Mouse (Mus musculus) natural killer cell, adult 2 months (primary cell): Measurements from ENCODE around the gene Cdhr4.

Experiments used
- DNase-seq, 2 experiments: peaks; one replicate each; pipeline ENCODE4 v3.0.0; 2022; ENCODE audit warnings: low spot score in 2 of 2

Cdhr4 gene

DNA sequence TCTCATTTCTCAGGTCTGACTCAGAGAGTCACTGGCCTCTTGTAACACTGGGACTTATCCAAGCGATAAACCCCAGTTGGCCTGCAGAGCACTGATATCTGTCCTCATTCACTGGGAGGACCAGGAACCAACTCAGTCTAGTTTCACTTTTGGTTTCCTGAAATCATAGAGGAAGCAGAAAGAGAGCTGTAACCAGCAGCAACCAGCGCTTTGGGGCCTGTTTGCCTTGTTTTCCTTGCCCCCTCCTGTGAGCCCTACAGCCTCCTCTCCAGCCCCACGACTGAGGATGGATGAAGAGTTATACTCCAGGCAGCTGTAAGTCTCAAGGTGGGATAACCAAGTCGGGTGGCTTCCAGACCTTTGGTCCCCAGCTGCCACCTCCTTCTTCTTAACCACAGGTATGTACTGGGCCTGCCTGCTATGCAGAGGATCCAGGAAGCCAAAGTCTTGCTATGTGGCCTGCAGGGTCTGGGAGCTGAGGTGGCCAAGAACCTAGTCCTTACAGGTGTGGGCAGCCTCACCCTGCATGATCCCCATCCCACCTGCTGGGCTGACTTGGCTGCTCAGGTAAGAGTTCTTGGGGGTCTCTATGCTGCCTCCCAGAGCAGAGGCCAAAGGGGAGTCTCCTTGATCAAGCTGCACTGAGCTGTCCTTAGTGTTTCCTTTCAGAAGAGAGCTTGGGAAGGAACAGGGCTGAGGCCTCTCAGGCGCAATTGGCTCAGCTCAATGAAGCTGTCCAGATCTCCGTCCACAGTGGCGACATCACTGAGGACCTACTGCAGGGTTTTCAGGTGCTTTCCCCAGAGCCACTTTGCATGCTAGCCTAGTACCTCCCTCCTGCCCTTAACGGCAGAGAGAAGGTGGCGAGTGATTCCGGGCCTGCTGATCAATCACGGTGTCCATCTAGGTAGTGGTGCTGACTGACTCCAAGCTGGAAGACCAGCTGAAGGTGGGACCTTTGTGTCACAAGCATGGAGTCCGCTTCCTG, 16.6 kb upstream of the Cdhr4 start, which contains the start of gene Uba7:
Gene Uba7, plus strand, starts transcription at position 107 of the 988 bp plus-strand sequence.
- peak; percentile 44 to 48 for DNase-seq

GRCm38 (mm10) chr9:107978815-107979214, 13.5 kb upstream of the Cdhr4 start:
- DNase-seq: no peak

- DNase-seq: no peak
Measured at GRCm38 (mm10) chr9:107981684-107982605, 10.4 kb upstream of the Cdhr4 start.

DNA sequence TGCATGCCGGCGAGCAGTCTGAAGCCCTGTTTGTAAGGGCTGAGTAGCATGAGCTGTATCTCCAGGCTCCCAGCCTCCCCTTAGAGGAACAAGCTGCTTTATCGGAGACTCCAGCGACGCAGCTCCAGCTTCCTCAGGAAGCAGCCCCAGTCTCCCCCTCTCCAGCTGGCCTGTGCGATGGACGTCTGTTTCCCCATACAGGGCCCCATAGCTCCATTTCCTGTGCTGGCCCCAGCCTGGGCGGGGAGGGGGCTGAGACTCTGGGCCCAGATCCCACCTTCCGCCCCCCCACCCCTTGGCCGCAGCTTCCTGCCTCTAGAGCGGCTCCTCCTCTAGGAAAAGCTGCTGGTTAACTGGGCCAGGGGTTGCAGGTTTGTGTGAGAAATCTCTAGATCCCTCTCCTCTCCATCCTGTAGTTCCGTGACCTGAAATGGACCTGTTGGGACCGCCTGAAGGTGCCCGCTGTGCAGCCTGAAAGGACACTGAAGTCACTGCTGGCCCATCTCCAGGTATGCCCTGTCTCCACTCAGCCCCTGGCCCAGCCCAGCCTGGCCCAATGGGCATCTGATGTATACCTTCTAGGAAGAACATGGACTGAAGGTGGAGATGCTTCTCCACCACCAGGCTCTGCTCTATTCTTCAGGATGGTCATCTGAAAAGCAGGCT, 9.5 kb upstream of the Cdhr4 start, which contains the start of gene Gm20661:
Gene Gm20661, plus strand, starts transcription at position 378 of the 666 bp plus-strand sequence.
- peak; percentile 28 to 38 for DNase-seq

GRCm38 (mm10) chr9:107983421-107983890, 8.8 kb upstream of the Cdhr4 start:
- peak; percentile 24 to 26 for DNase-seq

DNA sequence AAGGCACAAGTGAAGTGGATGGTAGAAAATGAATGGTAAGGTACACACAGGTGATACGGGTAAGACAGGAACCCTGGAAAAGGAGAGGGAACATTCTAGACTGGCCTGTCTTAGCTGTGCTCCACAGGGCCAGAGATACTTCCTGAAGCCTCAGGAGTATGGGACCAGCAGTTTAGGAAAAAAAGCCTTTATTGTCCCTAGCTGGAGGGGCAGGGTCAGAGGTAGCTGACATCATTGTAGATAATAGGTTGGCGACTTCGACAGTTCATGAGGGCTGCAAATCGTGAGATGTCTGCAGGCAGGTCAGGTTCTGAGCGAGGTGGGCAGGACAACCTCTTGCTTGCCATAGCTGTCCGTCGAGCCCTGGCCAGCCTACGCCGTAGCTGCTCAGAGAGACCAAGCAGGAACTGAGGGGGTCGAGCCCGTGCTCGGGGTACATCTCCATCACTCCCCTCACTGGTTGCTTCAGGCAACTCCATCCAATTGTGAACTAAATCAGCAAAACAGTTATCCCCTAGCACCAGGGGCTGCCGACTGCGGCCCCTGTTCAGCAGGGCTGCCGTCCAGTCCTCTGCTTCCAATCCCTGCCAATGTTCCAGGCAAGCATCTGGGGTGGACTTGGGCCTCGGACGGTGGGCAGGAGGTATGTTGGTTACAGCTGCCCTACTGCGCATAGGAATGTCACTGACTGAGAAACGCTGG, 8.1 kb upstream of the Cdhr4 start:
- no peak for DNase-seq

- no peak for DNase-seq
Measured at GRCm38 (mm10) chr9:107984754-107985055, 7.6 kb upstream of the Cdhr4 start.

DNA sequence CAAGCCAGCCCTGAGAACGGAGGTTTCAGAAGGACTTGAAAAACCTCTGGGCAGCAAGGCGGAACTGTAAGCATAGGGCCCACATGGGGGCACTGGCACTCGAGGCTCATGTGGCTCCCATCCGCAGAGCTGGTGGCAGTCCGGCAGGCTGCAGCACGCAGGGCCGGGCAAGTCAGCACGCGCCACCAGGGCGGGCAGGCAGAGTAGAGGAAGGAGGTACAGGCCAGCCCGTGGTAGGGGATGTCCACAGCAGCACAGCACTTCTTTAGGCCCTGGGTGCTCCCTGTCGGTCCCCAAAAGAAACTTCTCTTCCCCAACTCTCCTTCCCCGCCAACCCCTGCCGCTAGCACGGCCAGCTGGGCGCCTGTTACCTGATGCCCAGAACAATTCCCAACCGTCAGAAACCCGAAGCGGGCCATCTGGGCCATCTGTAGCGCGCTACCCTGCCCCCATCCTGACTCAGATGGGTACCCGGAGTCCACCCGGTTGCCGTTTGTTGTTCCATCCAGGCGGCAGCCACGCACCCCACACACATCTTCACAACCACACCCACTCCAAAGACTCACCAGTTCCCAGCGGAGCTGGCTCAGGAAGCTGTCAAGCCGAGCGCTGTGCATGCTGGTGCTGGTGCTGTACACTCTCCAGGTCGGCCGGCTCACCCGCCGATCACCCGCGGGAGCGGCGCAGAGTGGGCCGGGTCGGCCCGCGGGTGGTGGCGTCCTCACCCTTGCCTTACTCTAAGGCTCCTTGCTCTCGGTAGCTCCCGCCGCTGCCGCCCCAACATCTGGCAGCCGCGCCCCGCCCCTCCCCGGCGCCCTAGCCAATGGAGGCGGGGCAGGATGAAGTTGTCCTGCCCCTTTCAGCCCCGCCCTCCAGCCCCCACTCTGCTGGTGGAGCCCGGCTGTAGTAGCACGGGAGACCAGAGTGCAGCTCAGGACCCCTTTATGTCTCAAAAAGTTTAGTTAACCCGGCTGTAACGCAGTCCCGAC, 6.9 kb upstream of the Cdhr4 start, which contains the start of gene Inka1:
Gene Inka1, minus strand, starts transcription at position 749 of the 989 bp plus-strand sequence.
- peak; percentile 83 to 88 for DNase-seq

DNA sequence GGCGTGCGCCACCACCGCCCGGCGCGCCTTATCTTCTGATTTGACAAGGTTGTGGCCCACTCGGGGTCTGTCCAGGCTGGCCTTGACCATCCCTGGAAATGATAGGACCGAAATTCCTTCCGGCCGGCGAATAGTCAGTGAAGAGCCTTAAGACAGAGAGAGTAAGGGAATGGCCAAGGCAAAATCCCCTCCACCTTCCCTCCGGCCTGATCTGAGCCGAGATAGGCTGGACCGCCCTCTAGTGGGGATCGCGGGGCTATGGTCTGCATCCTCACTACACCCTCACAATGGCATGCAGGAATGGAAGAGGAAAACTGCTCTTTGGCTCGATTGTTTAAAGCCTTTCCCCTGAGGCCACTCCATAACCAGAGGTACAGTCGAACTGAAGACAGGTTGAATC, 5.9 kb upstream of the Cdhr4 start:
- peak; percentile 71 to 81 for DNase-seq

GRCm38 (mm10) chr9:107987950-107988349, 4.3 kb upstream of the Cdhr4 start:
- DNase-seq: no peak

GRCm38 (mm10) chr9:107993013-107993412, 716 bp downstream of the Cdhr4 start:
- no peak for DNase-seq

DNA sequence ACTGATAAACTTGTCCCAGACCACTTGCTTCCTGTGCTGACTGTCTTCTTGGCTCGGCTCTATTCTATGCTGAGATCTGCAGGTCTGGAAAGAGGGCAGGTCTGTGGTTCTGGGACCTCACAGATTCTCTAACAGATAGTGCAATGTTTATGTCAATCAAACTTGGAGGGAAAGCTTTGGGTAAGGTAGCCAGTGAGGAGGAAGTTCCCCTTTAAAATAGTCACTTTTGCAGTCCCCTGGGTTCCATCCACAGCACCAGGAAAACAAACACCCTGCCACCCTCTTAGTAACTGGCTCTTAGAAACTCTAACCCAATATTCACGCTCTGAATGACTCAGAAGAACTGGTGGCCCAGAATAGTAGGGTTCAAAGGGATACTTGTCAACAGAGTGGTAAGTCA, 2.2 kb downstream of the Cdhr4 start:
- no peak for DNase-seq

DNA sequence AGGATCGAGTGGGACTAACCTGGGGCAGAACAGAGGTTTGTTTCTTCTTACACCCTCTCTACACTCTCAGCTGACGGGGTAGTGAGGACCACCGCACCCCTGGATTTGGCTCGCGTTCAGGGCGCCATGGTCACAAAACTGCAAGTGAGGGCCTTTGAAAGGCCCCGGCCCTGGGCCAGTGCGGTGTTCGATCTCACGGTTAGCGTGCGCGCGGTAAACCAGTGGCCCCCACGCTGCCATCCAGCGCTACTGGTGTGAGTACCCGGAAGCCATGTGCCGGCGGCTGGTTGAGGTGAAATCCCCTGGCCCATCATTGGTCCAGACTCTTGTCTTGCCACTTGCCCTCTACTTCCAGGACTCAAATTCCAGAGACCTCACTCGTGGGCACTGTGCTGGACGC, 3.2 kb downstream of the Cdhr4 start:
- DNase-seq: no peak

- no peak for DNase-seq
Measured at GRCm38 (mm10) chr9:107996049-107996448, 3.8 kb downstream of the Cdhr4 start, which contains the start of gene Gm20662. TSS of gene Gm20662 (plus strand) at chr9:107996349.

DNA sequence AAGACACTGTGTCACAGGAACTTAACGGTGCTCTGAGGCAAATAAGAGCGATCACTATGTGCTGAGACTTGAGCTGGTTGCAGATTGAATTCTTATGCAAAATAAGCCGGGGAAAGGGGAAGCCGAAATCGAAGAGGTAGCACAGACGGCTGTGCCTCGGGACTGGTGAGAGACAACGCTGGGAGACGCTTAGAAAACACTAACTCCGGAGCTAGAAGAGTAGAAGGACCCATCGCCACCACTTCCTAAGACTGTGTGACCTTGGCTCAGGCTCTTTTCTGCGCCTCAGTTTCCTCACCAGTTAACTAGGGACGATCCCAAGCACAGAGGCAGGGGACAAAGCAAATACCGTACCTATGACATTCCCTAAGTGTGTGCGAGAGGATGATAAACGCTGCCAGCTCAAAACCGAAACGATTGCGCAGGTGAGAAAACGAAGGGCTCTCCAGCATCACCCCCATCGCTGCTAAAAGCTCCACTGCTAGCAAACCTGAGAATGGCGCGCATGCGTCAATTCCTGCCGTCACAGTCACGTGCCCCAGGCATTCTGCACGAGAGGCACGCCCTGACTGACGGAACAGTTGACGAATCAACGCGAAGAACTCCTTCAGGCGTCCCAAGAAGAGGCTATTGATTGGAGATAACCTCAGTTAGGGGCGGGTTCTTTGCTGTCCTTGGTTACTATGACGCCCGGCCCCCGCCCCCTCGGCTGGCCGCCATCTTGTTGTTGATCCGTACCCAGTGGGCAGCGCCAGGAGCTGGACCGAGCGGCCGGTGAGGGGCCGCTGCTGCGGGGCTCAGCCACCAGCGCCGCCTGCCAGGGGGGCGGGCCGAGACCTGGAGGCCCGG, 9.8 kb downstream of the Cdhr4 start, which contains the start of gene Ip6k1:
Gene Ip6k1, plus strand, starts transcription at position 580 of the 849 bp plus-strand sequence.
- peak; percentile 100 for DNase-seq

DNA sequence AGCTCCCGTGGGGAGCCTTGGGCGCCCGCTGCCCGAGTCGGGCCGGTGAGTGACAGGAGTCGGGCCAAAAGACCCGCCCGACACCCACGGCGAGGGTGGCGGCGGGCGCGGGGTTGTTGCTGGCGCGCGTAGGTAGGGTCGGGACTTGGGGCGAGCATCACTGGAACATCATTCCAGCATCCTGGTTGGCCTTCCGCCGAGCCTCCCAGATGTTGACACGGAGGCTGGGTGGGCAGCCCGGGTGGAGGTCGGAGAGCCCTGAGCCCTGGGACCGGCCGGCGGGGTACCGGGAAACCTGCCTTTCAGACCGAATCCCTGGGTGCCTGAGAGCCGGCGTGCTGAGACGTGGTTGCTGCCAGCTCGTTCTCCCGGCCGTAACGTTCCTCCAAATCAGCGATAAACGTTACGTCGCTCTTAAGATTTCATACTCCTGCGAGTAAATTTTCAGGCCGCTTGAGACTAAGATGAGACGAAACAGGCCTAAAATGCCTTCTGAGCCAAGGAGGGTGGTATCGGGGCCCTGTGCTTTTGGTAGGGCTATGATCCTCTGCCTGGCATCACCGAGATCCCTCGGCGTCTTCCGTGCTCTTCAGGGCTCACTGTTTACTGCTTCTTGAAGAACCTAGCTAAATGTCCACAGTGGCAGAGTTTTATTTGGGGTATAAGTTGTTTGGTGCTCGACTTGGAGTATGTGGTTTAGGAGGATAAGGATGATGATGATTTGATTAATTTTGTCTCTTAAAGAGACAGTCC, 10.7 kb downstream of the Cdhr4 start:
- no peak for DNase-seq

- peak; percentile 30 to 46 for DNase-seq
Measured at GRCm38 (mm10) chr9:108003531-108003890, 11.2 kb downstream of the Cdhr4 start.

DNA sequence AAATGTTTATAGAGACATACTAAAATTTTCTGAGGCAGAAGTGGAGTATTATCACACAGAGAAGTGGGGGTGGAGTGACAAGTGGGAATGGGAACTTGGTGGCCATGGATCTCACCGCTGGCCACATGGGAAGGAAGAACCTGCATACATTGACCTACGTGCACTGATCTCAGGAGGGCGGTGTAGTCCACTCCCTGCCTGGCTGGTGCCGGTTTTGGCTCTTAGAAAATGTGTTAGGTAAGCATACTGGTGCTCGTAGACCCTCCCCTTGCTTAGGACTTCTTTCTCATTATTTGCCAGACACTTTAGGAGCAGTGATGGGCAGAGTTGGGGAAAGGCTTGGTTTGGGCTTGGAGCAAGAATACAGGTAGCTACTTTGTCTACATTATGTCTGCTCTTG, 15.7 kb downstream of the Cdhr4 start:
- no peak for DNase-seq
